Mouse (Mus musculus): Measurements from ENCODE around the gene Gm5800.
"Not testable (repeated sequence)": the region's sequence is repeated elsewhere in the genome, so short reads cannot be mapped to it uniquely, and the experiment has no call there.

Gm5800 gene

GRCm38 (mm10) chr14:51717083-51717482, at the start of gene Gm5800:
Gm5800 (minus strand) TSS chr14:51717183.
- no peak for DNase-seq

GRCm38 (mm10) chr14:51755944-51756343, 39.0 kb upstream of the Gm5800 start:
- DNase-seq: no peak

GRCm38 (mm10) chr14:51740347-51741170, 23.6 kb upstream of the Gm5800 start:
- DNase-seq: no peak

- no peak for DNase-seq
These were observed 22.4 kb upstream of the Gm5800 start for GRCm38 (mm10) chr14:51739150-51739993.

- DNase-seq: no peak
These were observed 21.6 kb upstream of the Gm5800 start for GRCm38 (mm10) chr14:51738411-51739149.

- DNase-seq: no peak
These were observed 21.0 kb upstream of the Gm5800 start for GRCm38 (mm10) chr14:51737967-51738366.

GRCm38 (mm10) chr14:51695368-51695767, 21.6 kb downstream of the Gm5800 start, which contains the start of gene Gm17079:
Gm17079 (minus strand) TSS chr14:51695468.
- not testable (repeated sequence) for DNase-seq

- DNase-seq: no peak
These were observed 39.7 kb downstream of the Gm5800 start for GRCm38 (mm10) chr14:51677269-51677668.
